Mouse (Mus musculus): ENCODE measurements around the gene Robo1.

DNA sequence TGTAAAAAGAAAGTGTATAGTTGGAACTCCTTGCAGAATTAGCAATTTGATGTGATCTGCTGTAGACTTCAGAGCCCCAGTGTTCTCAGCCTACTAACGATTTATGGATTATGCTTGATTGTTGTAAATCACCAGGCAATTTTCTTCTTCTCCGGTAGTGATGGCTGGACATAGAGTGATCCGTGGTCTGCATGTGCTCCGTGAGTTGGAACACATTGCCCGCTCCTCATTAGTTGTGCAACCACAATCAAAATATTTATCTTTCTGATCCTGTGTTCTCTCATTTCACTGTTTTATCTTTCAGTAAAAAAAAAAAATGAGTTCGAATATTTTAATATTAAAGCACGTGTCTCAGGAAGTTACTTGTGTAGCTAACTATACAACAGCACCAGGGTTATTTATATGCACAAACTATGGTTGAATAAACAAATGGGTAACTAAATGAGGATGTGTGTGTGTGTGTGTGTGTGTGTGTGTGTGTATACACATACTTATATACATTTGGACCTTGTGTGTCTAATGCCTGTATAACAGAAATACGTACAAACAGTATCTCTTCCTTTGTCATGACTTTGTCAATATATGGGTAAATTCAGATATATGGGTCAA lies 331.3 kb downstream of the Robo1 start:
- TF ChIP-seq CTCF (conservative IDR thresholded peaks at IDR 0.05; ENCODE audit: insufficient read depth, insufficient read length, low read depth, low read length) (no peak), POLR2A (IDR thresholded peaks at IDR 0.05; ENCODE audit: low read depth, low read length) (no peak)
